Mouse (Mus musculus) cortical plate, adult 2 months (tissue): ENCODE data around the gene Zfp503.

Experiments used
- CTCF ChIP-seq: fragments of 200-500 bp; IDR thresholded peaks from 2 replicates; pipeline ENCODE4 v1.5.1; 2011; ENCODE audit warnings: mild to moderate bottlenecking, control low read depth, low read length; ENCODE audit not compliant: insufficient read depth; ENCODE audit errors: extremely low read depth
- POLR2A ChIP-seq: fragments of 200-500 bp; IDR thresholded peaks from 2 replicates; pipeline ENCODE4 v1.6.1; 2011; ENCODE audit warnings: mild to moderate bottlenecking, low read length, control low read depth; ENCODE audit not compliant: insufficient read depth; ENCODE audit errors: extremely low read depth

- TF ChIP-seq POLR2A (no peak), CTCF (no peak)
Measured at GRCm38 (mm10) chr14:21989291-21989913, at the start of gene Zfp503.
